Mouse (Mus musculus) spleen, adult 2 months (tissue): ENCODE measurements around the gene Ubac2.

Experiments used
- CTCF ChIP-seq: fragments of 200-500 bp; IDR thresholded peaks from 2 replicates; pipeline ENCODE4 v1.5.1; 2011; ENCODE audit warnings: mild to moderate bottlenecking, inconsistent platforms; ENCODE audit not compliant: insufficient read depth, insufficient read length, insufficient replicate concordance; ENCODE audit errors: extremely low read depth
- POLR2A ChIP-seq: fragments of 200-500 bp; IDR thresholded peaks from 2 replicates; pipeline ENCODE4 v1.6.1; 2011; ENCODE audit warnings: low read depth, low read length, inconsistent platforms

DNA sequence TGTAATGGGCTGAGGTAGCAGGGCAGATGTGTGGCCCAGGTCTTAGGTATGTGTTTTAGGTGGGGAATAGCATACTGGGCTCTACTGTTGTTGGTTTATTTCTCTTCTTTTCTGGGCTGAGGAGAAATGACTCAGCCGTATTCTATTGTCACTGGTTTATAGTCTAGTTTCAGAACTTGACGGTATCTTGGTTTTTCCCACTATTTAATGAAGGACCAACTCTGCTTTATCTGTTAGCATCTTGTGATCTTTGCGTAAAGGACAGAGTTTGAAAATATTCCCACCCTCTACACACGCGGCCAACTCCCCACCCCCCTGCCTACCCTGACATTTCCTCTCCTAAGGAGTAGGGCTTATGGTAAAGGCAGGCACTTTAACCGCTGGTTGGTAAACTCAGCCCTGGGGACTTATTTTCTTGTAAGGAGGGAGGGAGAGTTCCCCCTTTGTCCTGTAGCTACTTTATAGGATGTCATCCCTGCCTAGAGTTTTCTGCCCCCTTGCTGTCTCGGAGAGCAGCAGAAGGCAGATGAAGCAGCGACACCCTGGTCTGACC lies 163.8 kb downstream of the Ubac2 start:
- TF ChIP-seq POLR2A = no peak
- no peak for TF ChIP-seq CTCF
